Mouse (Mus musculus) ES-Bruce4 (cell line): ENCODE results near the gene Lamtor2. TPM values are rescaled to one million over a fixed set of nuclear protein-coding genes. Genes with fewer than 3 reads are reported as not detected.
"Not testable (repeated sequence)": the region's sequence is repeated elsewhere in the genome, so short reads cannot be mapped to it uniquely, and the experiment has no call there.

Source experiments
- H3K27ac ChIP-seq: 2 replicates; pipeline ENCODE4 v1.5.1; 2012; ENCODE audit warnings: low read length, inconsistent platforms; ENCODE audit not compliant: insufficient read depth
- H3K27me3 ChIP-seq: 2 replicates; pipeline ENCODE4 v1.6.1; 2012; ENCODE audit warnings: mild to moderate bottlenecking, low read length, inconsistent platforms; ENCODE audit not compliant: control insufficient read depth, poor library complexity, insufficient read depth, severe bottlenecking
- H3K36me3 ChIP-seq: 2 replicates; pipeline ENCODE4 v1.6.1; 2012; ENCODE audit warnings: inconsistent platforms, mild to moderate bottlenecking, low read length, moderate library complexity; ENCODE audit not compliant: control insufficient read depth, poor library complexity, insufficient read depth, severe bottlenecking
- H3K4me1 ChIP-seq: one replicate; pipeline ENCODE4 v1.8.1; 2011; ENCODE audit warnings: low read length; ENCODE audit not compliant: control insufficient read depth, insufficient read depth
- H3K4me3 ChIP-seq: 2 replicates; pipeline ENCODE4 v1.5.1; 2011; ENCODE audit warnings: low read depth, mild to moderate bottlenecking, low read length
- H3K9ac ChIP-seq: 2 replicates; pipeline ENCODE4 v1.6.1; 2012; ENCODE audit warnings: low read depth, mild to moderate bottlenecking, inconsistent platforms; ENCODE audit not compliant: poor library complexity, severe bottlenecking
- H3K9me3 ChIP-seq: replicated peaks from 2 replicates; pipeline ENCODE4 v1.6.1; 2012; ENCODE audit warnings: mild to moderate bottlenecking, low read length, inconsistent platforms; ENCODE audit not compliant: control insufficient read depth, poor library complexity, insufficient read depth, severe bottlenecking
- CTCF ChIP-seq: IDR thresholded peaks from one replicate; pipeline ENCODE4 v1.8.1; 2011; ENCODE audit warnings: low read depth, low read length
- EP300 ChIP-seq: IDR thresholded peaks from 2 replicates; pipeline ENCODE4 v1.6.1; 2011; ENCODE audit warnings: low read depth, low read length; ENCODE audit not compliant: insufficient read depth
- POLR2A ChIP-seq: IDR thresholded peaks from one replicate; pipeline ENCODE4 v1.8.1; 2011; ENCODE audit warnings: low read length; ENCODE audit not compliant: insufficient read depth
- polyA plus RNA-seq: library from polyadenylated mRNA; stranded (reverse); fragments of >200 nt; gene quantifications from 2 replicates; pipeline ENCODE4 v1.2.4, GENCODE M21; 2011; ENCODE audit warnings: low read depth; ENCODE audit not compliant: missing spikeins, insufficient read depth, insufficient read length

Lamtor2 gene
- polyA plus RNA-seq, 1 experiment = 151 TPM

DNA sequence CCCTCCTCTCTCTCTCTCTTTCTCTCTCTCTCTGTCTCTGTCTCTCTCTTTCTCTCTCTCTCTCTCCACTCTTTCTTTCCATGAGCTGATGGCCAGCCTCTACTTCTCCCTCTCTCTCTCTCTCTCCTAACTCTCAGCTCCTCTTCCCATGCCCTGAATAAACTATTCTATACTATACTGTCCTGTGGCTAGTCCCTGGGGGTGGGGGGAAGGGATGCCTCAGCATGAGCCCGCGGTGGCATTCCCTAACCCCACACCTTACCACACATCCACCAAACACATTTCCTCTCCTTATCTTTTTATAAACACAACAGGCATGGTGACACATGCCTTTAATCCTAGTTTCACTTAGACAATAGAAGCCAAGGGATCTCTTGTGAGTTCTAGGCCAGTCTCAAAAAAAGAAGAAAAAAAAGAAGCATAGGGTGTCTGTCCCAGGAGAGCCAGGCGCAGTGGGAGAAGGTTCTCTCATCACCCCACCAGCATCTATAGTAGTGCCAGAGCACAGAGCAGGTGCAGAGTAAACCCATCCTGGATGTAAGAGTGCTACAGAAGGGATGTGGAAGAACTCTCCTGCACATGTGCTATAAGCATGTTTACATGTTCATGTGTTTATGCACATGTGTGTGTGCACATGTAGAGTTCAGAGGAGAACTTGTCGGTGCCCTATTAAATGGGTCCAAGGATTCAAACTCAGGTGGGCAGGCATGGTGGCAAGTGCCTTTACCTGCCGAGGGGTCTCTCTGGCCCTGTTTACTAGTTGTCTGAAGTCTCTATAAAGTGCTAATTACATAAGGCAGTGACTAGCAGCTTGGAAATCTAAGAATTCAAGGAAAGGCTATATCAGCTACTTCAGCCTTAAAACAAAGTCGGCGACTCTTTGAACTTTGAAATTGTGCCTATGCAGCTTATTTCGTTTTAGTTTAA lies 25.9 kb upstream of the Lamtor2 start:
- H3K27ac ChIP-seq = peak overlapping the region; percentile 82
- H3K4me3 ChIP-seq = peak overlapping the region; percentile 34
- H3K9me3 ChIP-seq = no peaks in the 10 kb centered on the region
- TF ChIP-seq CTCF (no peak), EP300 (0 out of 2 replicates have a peak, but pooled peaks have one; percentile 30)
- H3K36me3 ChIP-seq = peaks cover 41% of the 10 kb centered on the region
- H3K4me1 ChIP-seq = peaks cover 3% of the 10 kb centered on the region
- H3K9ac ChIP-seq = peak overlapping the region; percentile 89
- H3K27me3 ChIP-seq = no peaks in the 10 kb centered on the region

DNA sequence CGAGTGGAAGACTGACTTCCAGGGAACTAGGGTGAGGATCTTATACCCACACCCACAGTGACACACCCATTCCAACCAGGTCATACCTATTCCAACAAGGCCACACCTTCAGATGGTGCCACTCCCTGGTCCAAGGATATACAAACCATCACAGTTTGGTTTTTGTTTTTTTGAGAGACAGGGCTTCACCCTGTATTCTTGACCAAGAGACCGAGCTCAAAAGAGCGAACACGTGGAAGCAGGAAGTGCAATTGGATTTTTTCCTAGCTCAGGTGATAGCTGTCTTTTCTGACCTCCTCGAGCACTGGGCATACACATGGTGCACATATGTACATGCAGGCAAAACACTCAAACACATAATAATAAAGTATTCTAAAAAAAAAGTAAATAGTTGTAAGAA lies 25.0 kb upstream of the Lamtor2 start:
- peak overlapping the region; percentile 82 for H3K27ac ChIP-seq
- H3K9ac ChIP-seq = peak overlapping the region; percentile 93; the same call in 1 of the 2 replicates

DNA sequence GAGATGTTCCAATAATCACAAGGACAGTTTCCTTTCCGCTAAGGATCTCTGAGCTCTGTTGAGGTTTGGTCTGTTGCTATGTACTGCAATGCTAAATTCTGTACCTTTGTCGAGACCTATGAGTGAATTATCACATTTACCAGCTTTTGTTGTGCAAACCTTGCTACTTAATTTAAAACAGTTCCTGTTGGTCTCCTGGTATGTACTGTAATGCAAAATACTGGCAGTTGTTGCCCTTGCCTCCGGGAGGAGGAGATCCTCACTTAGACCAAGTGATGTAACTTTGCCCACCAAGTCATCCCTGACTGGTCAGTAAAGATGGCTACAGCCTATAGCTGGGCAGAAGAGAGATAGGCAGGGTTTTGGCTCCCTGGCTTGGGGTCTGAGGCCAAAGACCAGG lies 22.7 kb upstream of the Lamtor2 start, which contains the start of gene Ssr2:
Ssr2 (plus strand) TSS at position 337 of the 400 bp plus-strand sequence.
- H3K4me1 ChIP-seq = peaks cover 2% of the 10 kb centered on the region
- no peak for TF ChIP-seq CTCF
- peak; percentile 83 for TF ChIP-seq EP300
- peak; percentile 13 for TF ChIP-seq POLR2A
- peak within 1 kb of the TSS; percentile 90 for H3K4me3 ChIP-seq
- peaks cover 9% of the 10 kb centered on the region for H3K36me3 ChIP-seq
- no peaks in the 10 kb centered on the region for H3K9me3 ChIP-seq
- H3K27me3 ChIP-seq = no peaks in the 10 kb centered on the region
- H3K9ac ChIP-seq = peak within 1 kb of the TSS; percentile 93
- peak within 1 kb of the TSS; percentile 99 for H3K27ac ChIP-seq

More for the DNA sequence above, 25.0 kb upstream of the Lamtor2 start:
- Histone ChIP-seq H3K36me3 (peaks cover 32% of the 10 kb centered on the region), H3K4me3 (peak overlapping the region; percentile 10; the same call in 1 of the 2 replicates)
- H3K4me1 ChIP-seq, H3K9me3 ChIP-seq, H3K27me3 ChIP-seq: not testable (repeated sequence)

DNA sequence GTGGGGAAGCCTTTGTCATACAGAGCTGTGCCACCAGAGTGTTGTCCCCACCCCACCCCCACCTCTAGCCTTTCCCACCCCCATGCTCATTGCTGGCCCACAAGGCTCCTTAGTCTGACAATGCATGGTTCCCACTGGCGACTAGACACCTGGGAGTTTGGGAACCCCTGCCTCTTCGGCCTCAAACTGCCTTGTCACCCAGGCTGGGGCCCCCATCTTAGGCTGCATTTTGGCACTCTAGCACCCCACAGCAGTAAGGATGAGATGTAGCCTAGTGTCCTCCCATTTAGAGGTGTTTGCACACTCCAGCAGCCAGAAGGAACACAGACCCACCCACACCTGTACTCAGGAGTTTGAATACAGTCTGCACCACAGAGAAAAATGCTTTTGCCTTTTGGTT lies 20.9 kb upstream of the Lamtor2 start:
- TF ChIP-seq POLR2A = no peak
- TF ChIP-seq CTCF = no peak
- TF ChIP-seq EP300 = 0 out of 2 replicates have a peak, but pooled peaks have one; percentile 39
- Histone ChIP-seq H3K27me3 (no peaks in the 10 kb centered on the region), H3K9me3 (peaks cover 4% of the 10 kb centered on the region), H3K4me3 (no peak overlapping the region), H3K4me1 (peaks cover 2% of the 10 kb centered on the region), H3K27ac (peak overlapping the region; percentile 99), H3K9ac (peak overlapping the region; percentile 19; the same call in 1 of the 2 replicates), H3K36me3 (peaks cover 16% of the 10 kb centered on the region)

DNA sequence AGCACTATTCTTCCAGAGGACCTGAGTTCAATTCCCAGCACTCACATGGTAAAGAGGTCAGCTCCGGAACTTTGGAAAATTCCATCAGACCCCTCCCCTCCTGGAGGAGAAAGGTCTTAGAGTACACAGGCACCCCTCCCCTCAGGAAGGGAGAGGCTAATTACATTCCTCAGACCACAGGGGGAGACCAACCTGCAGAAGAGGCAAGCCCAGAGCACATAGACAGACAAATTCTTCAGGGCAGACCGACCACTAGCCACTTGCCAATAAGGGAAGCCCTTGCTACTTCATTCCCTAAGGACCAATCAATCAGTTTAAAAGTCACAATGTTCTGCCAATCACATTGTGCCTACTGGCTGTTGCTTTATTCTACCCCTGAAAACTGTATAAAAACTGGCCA lies 20.0 kb upstream of the Lamtor2 start:
- H3K9me3 ChIP-seq = peaks cover 4% of the 10 kb centered on the region
- no peaks in the 10 kb centered on the region for H3K27me3 ChIP-seq
- no peak overlapping the region for H3K4me3 ChIP-seq
- TF ChIP-seq EP300 (peak; percentile 99), CTCF (no peak), POLR2A (no peak)
- H3K27ac ChIP-seq = peak overlapping the region; percentile 99
- peaks cover 2% of the 10 kb centered on the region for H3K4me1 ChIP-seq
- peak overlapping the region; percentile 19; the same call in 1 of the 2 replicates for H3K9ac ChIP-seq
- H3K36me3 ChIP-seq = peaks cover 25% of the 10 kb centered on the region

DNA sequence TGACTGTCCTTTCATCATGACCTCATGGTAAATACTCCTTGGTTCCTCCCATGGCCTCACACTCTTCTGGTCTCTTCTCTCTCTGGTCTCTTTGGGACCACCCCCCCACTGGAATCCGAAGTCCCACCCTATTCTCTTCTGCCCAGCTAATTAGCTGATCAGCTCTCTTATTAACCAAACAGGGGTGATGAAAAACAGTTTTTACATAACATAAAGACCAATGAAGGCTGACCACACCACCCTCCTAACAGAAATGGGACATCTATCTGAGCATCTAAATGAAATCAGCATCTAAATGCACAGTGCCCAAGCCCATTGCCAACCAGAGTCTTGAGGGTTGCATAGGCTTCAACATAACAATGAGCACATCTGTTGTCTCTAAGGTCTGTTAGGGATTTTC lies 19.0 kb upstream of the Lamtor2 start:
- Histone ChIP-seq H3K36me3 (peaks cover 28% of the 10 kb centered on the region), H3K27me3 (no peaks in the 10 kb centered on the region), H3K9ac (no peak overlapping the region), H3K9me3 (peaks cover 4% of the 10 kb centered on the region), H3K4me1 (peaks cover 2% of the 10 kb centered on the region), H3K27ac (peak overlapping the region; percentile 97), H3K4me3 (0 out of 2 replicates have a peak overlapping the region, but pooled peaks have one; percentile 0)
- TF ChIP-seq CTCF (no peak), POLR2A (no peak), EP300 (peak; percentile 93; the same call in 1 of the 2 replicates)
